Comparison of ENCODE assay signal across 8 mouse cellular contexts in the genomic region with DNA sequence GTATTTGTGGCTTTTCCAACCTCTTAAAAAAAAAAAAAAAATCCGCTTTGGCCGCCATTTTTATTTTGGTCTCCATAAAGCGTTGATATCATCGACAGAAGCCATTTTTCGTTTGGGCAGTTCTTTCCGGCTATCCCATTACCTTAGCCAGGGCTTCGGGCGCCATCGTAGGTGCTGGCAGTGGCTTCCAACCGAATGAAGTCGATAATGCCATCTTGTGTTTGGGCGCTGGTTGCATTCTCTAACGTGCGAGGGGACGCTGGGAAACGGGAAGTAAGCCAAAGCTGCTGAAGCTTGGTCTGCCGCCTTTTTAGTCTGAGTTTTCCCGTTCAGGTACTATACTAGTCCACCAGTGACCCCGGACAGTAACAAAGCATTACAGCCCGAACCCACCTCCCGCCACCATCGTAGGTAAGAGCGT. TPM values are rescaled to one million over a fixed set of nuclear protein-coding genes. Genes with fewer than 3 reads are reported as not detected.
DNase-seq lines count a peak whose midpoint lies in the region; ATAC-seq lines count a peak whose summit lies in the region.

No protein-coding gene starts in this region.

- H3K36me3 ChIP-seq in hindbrain, embryonic 11.5 days (ENCODE audit: control insufficient read depth, insufficient read depth, low read length), result no peaks in the 10 kb centered on the region

- WGBS in hindbrain, embryonic 11.5 days, result under 1% methylated on average over 23 of the region's 23 CpGs

- no peaks in the 10 kb centered on the region for H3K9me3 ChIP-seq in hindbrain, embryonic 11.5 days (ENCODE audit: control insufficient read depth, low read length)

- DNase-seq in Muller cell, postnatal 12 days (ENCODE audit: inconsistent ontology term), result peak; percentile 95
- peak; percentile 99 for DNase-seq in cerebellum, adult 9-11 months
- peak; percentile 99 for DNase-seq in frontal cortex, adult 2 months (ENCODE audit: extremely low spot score in 1 of 2, low spot score in 1 of 2)
- peak; percentile 94 for DNase-seq in hindbrain, embryonic 11.5 days (ENCODE audit: low spot score)
- peak; percentile 96 for DNase-seq in layer of hippocampus, postnatal 10 days (ENCODE audit: low spot score in 2 of 2)
- DNase-seq in lung, postnatal 10 days, result peak; percentile 97
- peak; percentile 91 for DNase-seq in ovary, postnatal 36 days (ENCODE audit: low spot score)
- peak; percentile 95 for DNase-seq in thymus, postnatal 25 days

- peak overlapping the region; percentile 34 for H3K4me2 ChIP-seq in hindbrain, embryonic 11.5 days (replicated peaks; ENCODE audit: low read depth, low read length)

- no peaks in the 10 kb centered on the region for H3K27me3 ChIP-seq in hindbrain, embryonic 11.5 days (ENCODE audit: control insufficient read depth, insufficient read depth, low read length)

- peak; percentile 78 for ATAC-seq in hindbrain, embryonic 11.5 days (ENCODE audit: low FRiP score)

- H3K4me3 ChIP-seq in hindbrain, embryonic 11.5 days (ENCODE audit: low read depth, low read length), result peak overlapping the region; percentile 74

- no peaks in the 10 kb centered on the region for H3K4me1 ChIP-seq in hindbrain, embryonic 11.5 days (replicated peaks; ENCODE audit: control insufficient read depth, insufficient read depth, low read length)

- peak overlapping the region; percentile 83 for H3K27ac ChIP-seq in hindbrain, embryonic 11.5 days (ENCODE audit: low read depth, low read length)

- peak overlapping the region; percentile 71 for H3K9ac ChIP-seq in hindbrain, embryonic 11.5 days (ENCODE audit: low read depth, low read length)

RNA-seq across cellular contexts. Expression of a gene that starts 0.8 kb away (rescaled TPM):
- 31.6 and 32.8 TPM in 2 replicates for polyA plus RNA-seq in frontal cortex, adult 2 months (2012; rRNA removed)
- polyA plus RNA-seq in hindbrain, embryonic 11.5 days (2014; fragmentation: Nextera tagmentation; extraction: Ambion mirVana), result 25.4 and 28.8 TPM in 2 replicates
- 10 to 100 TPM; 14.7 to 20.4 TPM for total RNA-seq in layer of hippocampus, postnatal 10 days (2021)

RNA-seq across cellular contexts. Expression of a gene that starts 0.8 kb away (rescaled TPM):
- polyA plus RNA-seq in frontal cortex, adult 2 months (2012; rRNA removed), result 12.3 and 12.9 TPM in 2 replicates
- 18.3 and 18.8 TPM in 2 replicates for polyA plus RNA-seq in hindbrain, embryonic 11.5 days (2014; fragmentation: Nextera tagmentation; extraction: Ambion mirVana)
- total RNA-seq in layer of hippocampus, postnatal 10 days (2021), result 10 to 100 TPM; 16.7 to 18.9 TPM

RNA-seq across cellular contexts. Expression of a gene that starts 0.9 kb away (rescaled TPM):
- polyA plus RNA-seq in frontal cortex, adult 2 months (2012; rRNA removed), result 3.8 and 4.0 TPM in 2 replicates
- 8.8 and 11.9 TPM in 2 replicates for polyA plus RNA-seq in hindbrain, embryonic 11.5 days (2014; fragmentation: Nextera tagmentation; extraction: Ambion mirVana)
- 1 to 10 TPM; 6.1 to 7.9 TPM for total RNA-seq in layer of hippocampus, postnatal 10 days (2021)

RNA-seq across cellular contexts. Expression of a gene that starts 6.5 kb away (rescaled TPM):
- 24.0 TPM in 1 of 2 replicates, not detected in the other for polyA plus RNA-seq in frontal cortex, adult 2 months (2012; rRNA removed)
- polyA plus RNA-seq in hindbrain, embryonic 11.5 days (2014; fragmentation: Nextera tagmentation; extraction: Ambion mirVana), result 25.8 and 27.1 TPM in 2 replicates
- 10 to 100 TPM in 1 of 2 experiments, 1 to 10 TPM in 1; 5.0 to 11.8 TPM for total RNA-seq in layer of hippocampus, postnatal 10 days (2021)

Comparison
In these comparisons a context has a peak if more than half of its experiments do, and no peak if none do; other contexts are left out.
1. Peak in every context shown above with its lines: DNase-seq, ATAC-seq, H3K4me3 ChIP-seq and H3K27ac ChIP-seq.